Mouse (Mus musculus) kidney, adult 2 months (tissue): ENCODE measurements at regions not wholly inside any gene's neighbourhood (a gene's known extent, or its start where the extent isn't known, plus 50 kb on each side); places are given as distances from the start of the nearest gene placed in this dataset.

ENCODE experiments used
- DNase-seq: peaks from one replicate; pipeline ENCODE4 v3.0.0; 2021
- H3K27ac ChIP-seq: fragments of 200-500 bp; 2 replicates; pipeline ENCODE4 v1.5.1; 2012; ENCODE audit warnings: low read depth, low read length, control low read depth, inconsistent platforms; ENCODE audit not compliant: insufficient read depth
- H3K27me3 ChIP-seq: fragments of 200-500 bp; replicated peaks from 2 replicates; pipeline ENCODE4 v1.6.1; 2012; ENCODE audit warnings: mild to moderate bottlenecking, moderate library complexity, low read length, inconsistent platforms; ENCODE audit not compliant: control insufficient read depth, insufficient read depth
- H3K36me3 ChIP-seq: fragments of 200-500 bp; 2 replicates; pipeline ENCODE4 v1.6.1; 2012; ENCODE audit warnings: mild to moderate bottlenecking, moderate library complexity, low read length, inconsistent platforms; ENCODE audit not compliant: control insufficient read depth, insufficient read depth
- H3K4me1 ChIP-seq: fragments of 200-500 bp; 2 replicates; pipeline ENCODE4 v1.6.1; 2011; ENCODE audit warnings: low read length; ENCODE audit not compliant: control insufficient read depth, insufficient read depth
- H3K4me3 ChIP-seq: fragments of 200-500 bp; 2 replicates; pipeline ENCODE4 v1.5.1; 2011; ENCODE audit warnings: mild to moderate bottlenecking, low read depth, low read length, control low read depth; ENCODE audit not compliant: insufficient read depth
- CTCF ChIP-seq: fragments of 200-500 bp; conservative IDR thresholded peaks from 2 replicates; pipeline ENCODE4 v1.5.1; 2011; ENCODE audit warnings: low read depth, mild to moderate bottlenecking, control low read depth, low read length, moderate library complexity, mixed read lengths; ENCODE audit not compliant: insufficient read depth, insufficient read length
- POLR2A ChIP-seq: fragments of 200-500 bp; IDR thresholded peaks from one replicate; pipeline ENCODE4 v1.6.1; 2011; ENCODE audit warnings: low read depth, low read length, control low read depth
- WGBS: fragments of 180-500 bp; shearing (Covaris S2); methylation state at CpG from one replicate; pipeline ENCODE4 v1.1.7; 2018; 5-methylcytosine and 5-hydroxymethylcytosine counted together

DNA sequence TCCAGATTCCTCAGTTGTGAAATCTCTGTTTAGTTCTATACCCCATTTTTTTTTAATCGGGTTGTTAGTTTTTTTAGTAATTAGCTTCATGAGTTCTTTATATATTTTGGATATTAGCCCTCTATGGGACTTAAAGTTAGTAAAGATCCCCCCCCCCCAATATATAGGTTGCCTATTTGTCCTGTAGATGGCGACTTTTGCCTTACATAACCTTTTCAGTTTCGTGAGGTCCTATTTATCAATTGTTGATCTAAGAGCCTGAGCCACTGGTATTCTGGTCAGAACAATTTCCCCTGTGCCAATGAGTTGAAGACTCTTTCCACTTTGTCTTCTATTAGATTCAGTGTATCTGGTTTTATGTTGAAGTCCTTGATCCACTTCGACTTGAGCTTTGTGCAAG, 80.0 kb upstream of the Hpgds start:
- no peaks in the 10 kb centered on the region for H3K36me3 ChIP-seq
- WGBS, result 69% methylated on average over 4 of the region's 4 CpGs
- DNase-seq, result no peak
- H3K27me3 ChIP-seq, result no peaks in the 10 kb centered on the region
- no peaks in the 10 kb centered on the region for H3K4me1 ChIP-seq
- no peak overlapping the region for H3K27ac ChIP-seq
- TF ChIP-seq POLR2A (no peak), CTCF (no peak)
- H3K4me3 ChIP-seq, result no peak overlapping the region

DNA sequence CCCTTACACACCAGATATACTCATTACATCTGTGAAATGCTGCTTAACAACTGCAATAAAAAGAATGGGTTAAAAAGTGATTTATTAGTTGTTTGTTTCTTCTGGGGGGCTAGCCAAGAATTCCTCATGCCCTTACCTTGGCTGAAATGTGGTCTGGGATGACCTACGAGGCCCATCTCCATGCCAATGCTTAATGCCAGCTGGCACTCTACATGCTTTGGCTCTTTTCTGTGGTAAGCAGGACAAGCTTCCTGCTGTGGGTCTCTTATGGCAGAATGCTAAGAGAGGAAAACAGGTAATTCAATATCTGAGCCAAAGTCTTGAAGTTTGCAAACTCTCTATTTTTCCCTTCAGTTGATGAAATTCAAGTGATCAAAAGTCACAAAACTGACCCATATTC, 117.9 kb upstream of the Hpgds start:
- WGBS, result 50% methylated on average over 1 of the region's 1 CpGs
- Histone ChIP-seq H3K27me3 (no peaks in the 10 kb centered on the region), H3K27ac (no peak overlapping the region), H3K4me1 (no peaks in the 10 kb centered on the region), H3K36me3 (no peaks in the 10 kb centered on the region), H3K4me3 (no peak overlapping the region)
- TF ChIP-seq POLR2A, result no peak
- TF ChIP-seq CTCF, result no peak
- DNase-seq, result peak; percentile 18

DNA sequence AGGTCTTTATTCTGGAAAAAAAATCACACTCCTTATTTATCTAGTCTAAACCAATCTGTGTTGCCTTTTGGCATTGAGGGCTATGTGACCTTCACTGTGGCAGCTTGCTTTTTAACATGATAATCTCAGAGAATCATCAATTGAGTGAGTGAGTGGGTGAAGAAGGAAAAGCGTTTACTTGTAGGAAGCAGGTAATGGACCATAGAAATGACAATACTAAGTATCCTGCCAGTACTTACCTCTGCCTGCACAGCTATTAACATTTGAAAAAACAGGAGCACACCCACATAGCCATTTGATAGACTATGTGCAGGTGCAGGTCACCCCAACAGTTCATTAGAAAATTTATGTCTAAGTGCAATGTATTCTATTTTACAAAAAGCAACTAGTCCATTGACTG, 110.2 kb upstream of the C130060K24Rik start:
- no peak overlapping the region for H3K4me3 ChIP-seq
- no peak for DNase-seq
- no peaks in the 10 kb centered on the region for H3K27me3 ChIP-seq
- no peak overlapping the region for H3K27ac ChIP-seq
- H3K36me3 ChIP-seq, result no peaks in the 10 kb centered on the region
- 46% methylated on average over 1 of the region's 1 CpGs for WGBS
- TF ChIP-seq POLR2A, result no peak
- no peak for TF ChIP-seq CTCF
- no peaks in the 10 kb centered on the region for H3K4me1 ChIP-seq

DNA sequence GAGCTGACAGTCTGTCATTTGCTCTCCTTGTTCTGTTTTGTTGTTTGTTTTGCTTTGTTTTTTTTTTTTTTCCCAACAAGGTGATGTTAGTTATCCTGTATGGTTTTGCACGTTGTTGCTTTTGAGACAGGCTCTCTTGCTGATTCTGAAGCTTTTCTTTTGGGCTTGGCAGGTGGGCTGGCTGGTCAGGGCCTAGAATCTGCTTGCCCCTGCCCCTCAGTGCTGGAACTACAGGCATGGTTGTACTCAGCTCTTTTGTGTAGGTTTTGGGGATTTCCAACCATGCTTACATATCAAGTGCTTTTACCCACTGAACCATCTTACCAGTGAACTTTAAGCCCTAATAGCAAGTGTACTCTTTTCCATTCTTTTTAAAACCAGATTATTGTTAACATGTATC, 70.7 kb upstream of the C130060K24Rik start:
- no peak overlapping the region for H3K27ac ChIP-seq
- H3K27me3 ChIP-seq, result no peaks in the 10 kb centered on the region
- H3K36me3 ChIP-seq, result no peaks in the 10 kb centered on the region
- H3K4me3 ChIP-seq, result no peak overlapping the region
- H3K4me1 ChIP-seq, result no peaks in the 10 kb centered on the region
- no peak for DNase-seq
- TF ChIP-seq CTCF (no peak), POLR2A (no peak)
- 27% methylated on average over 1 of the region's 1 CpGs for WGBS

DNA sequence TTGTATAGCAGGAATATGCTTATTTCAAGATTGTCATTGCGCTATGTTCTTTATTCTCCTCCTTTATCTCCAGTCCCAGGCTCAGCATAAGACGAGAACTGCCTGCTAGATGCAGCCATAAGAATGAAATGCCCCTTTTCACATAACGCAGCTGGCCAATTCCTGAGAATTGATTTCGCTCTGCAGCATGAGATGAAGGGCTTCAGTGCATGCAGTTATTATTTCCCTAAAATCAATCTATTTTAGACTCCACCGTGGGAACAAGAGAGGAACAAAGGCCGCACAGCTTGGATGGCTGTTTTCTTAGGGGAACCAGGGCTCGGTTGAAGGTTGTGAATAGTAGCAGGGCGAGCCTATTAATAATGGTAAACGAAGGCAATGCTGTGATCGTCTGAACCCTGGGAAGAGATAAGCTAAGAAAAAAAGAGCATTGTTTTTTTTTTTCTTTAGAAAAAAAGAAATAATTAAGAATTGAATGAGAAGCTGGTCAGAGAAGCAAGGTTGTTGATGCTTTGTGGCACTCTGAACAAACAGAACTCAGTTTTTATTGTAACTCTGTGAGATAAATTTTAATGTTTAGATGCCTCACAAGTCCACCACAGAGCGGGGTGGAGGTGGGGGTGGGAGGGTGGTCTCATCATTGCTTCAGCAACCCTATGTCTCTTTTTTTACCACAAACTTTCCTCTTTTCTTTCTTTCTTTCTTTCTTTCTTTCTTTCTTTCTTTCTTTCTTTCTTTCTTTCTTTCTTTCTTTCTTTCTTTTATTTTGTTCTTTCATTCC, 69.9 kb upstream of the C130060K24Rik start:
- Histone ChIP-seq H3K27me3 (no peaks in the 10 kb centered on the region), H3K4me3 (no peak overlapping the region), H3K36me3 (no peaks in the 10 kb centered on the region), H3K27ac (no peak overlapping the region), H3K4me1 (no peaks in the 10 kb centered on the region)
- 77% methylated on average over 11 of the region's 11 CpGs for WGBS
- no peak for DNase-seq
- no peak for TF ChIP-seq POLR2A
- no peak for TF ChIP-seq CTCF

DNA sequence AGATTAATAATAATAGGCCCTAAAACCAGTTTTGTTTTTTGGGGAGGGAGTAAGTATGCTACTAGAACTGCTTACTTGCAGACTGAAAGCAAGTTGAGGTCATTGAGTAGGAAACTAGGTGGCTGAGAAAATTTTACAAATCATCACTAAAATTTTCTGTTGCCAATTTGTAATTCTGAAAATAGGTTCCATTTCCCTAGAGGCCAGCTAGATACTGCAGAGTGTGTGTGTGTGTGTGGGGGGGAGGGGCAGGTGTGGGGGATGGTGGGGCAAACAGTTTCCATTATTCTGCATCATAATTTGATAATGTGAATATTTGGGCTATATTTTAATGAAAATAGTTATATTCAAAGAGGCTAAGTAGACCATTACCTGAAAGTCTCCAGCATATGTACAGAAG, 69.1 kb upstream of the C130060K24Rik start:
- TF ChIP-seq CTCF (no peak), POLR2A (no peak)
- no peak for DNase-seq
- H3K27me3 ChIP-seq, result no peaks in the 10 kb centered on the region

More for the DNA sequence above, 69.1 kb upstream of the C130060K24Rik start:
- Histone ChIP-seq H3K27ac (no peak overlapping the region), H3K4me1 (no peaks in the 10 kb centered on the region), H3K36me3 (no peaks in the 10 kb centered on the region), H3K4me3 (no peak overlapping the region)
